Mouse (Mus musculus): ENCODE measurements around the gene Ncor1. TPM values are rescaled to one million over a fixed set of nuclear protein-coding genes. Genes with fewer than 3 reads are reported as not detected.
"Not testable (repeated sequence)": the region's sequence is repeated elsewhere in the genome, so short reads cannot be mapped to it uniquely, and the experiment has no call there.

Ncor1 gene
- polyA plus RNA-seq, 1 experiment, result 214 TPM

- DNase-seq, result no peak
- TF ChIP-seq CTCF (IDR thresholded peaks at IDR 0.05; ENCODE audit: borderline replicate concordance, control insufficient read depth, extremely low read depth, insufficient read depth, low read length, poor library complexity) (no peak), POLR2A (IDR thresholded peaks at IDR 0.05; ENCODE audit: control insufficient read depth, extremely low read depth, insufficient read depth, low read length, poor library complexity) (no peak)
- Histone ChIP-seq H3K4me1 (replicated peaks; ENCODE audit: control insufficient read depth, insufficient read depth, low read length) (0 out of 2 replicates have a peak, but pooled peaks cover 2% of the 10 kb centered on the region), H3K27me3 (ENCODE audit: control insufficient read depth, insufficient read depth, low read length) (no peaks in the 10 kb centered on the region), H3K36me3 (ENCODE audit: control insufficient read depth, insufficient read depth, low read length) (no peaks in the 10 kb centered on the region), H3K27ac (ENCODE audit: control insufficient read depth, insufficient read depth, low read length) (no peak overlapping the region), H3K4me3 (ENCODE audit: control insufficient read depth, insufficient read depth, low read length) (no peak overlapping the region)
- 24% methylated on average over 6 of the region's 6 CpGs for WGBS
These were observed 20.6 kb upstream of the Ncor1 start for GRCm38 (mm10) chr11:62478931-62479330.

GRCm38 (mm10) chr11:62476156-62476555 lies 17.8 kb upstream of the Ncor1 start:
- H3K36me3 ChIP-seq (ENCODE audit: control insufficient read depth, insufficient read depth, low read length), result no peaks in the 10 kb centered on the region
- WGBS, result 99% methylated on average over 4 of the region's 4 CpGs
- DNase-seq, result no peak

GRCm38 (mm10) chr11:62473516-62473915 lies 15.2 kb upstream of the Ncor1 start:
- no peak overlapping the region for H3K4me3 ChIP-seq (ENCODE audit: control insufficient read depth, insufficient read depth, low read length)
- H3K4me1 ChIP-seq (replicated peaks; ENCODE audit: control insufficient read depth, insufficient read depth, low read length), result no peaks in the 10 kb centered on the region
- no peaks in the 10 kb centered on the region for H3K36me3 ChIP-seq (ENCODE audit: control insufficient read depth, insufficient read depth, low read length)
- TF ChIP-seq CTCF (IDR thresholded peaks at IDR 0.05; ENCODE audit: borderline replicate concordance, control insufficient read depth, extremely low read depth, insufficient read depth, low read length, poor library complexity) (no peak), POLR2A (IDR thresholded peaks at IDR 0.05; ENCODE audit: control insufficient read depth, extremely low read depth, insufficient read depth, low read length, poor library complexity) (no peak)
- H3K27ac ChIP-seq (ENCODE audit: control insufficient read depth, insufficient read depth, low read length), result no peak overlapping the region
- DNase-seq, result no peak
- over 99% methylated on average over 5 of the region's 5 CpGs for WGBS
- H3K27me3 ChIP-seq (ENCODE audit: control insufficient read depth, insufficient read depth, low read length), result no peaks in the 10 kb centered on the region

More at GRCm38 (mm10) chr11:62476156-62476555, 17.8 kb upstream of the Ncor1 start:
- no peak overlapping the region for H3K4me3 ChIP-seq (ENCODE audit: control insufficient read depth, insufficient read depth, low read length)
- no peaks in the 10 kb centered on the region for H3K27me3 ChIP-seq (ENCODE audit: control insufficient read depth, insufficient read depth, low read length)
- no peak overlapping the region for H3K27ac ChIP-seq (ENCODE audit: control insufficient read depth, insufficient read depth, low read length)
- TF ChIP-seq POLR2A (IDR thresholded peaks at IDR 0.05; ENCODE audit: control insufficient read depth, extremely low read depth, insufficient read depth, low read length, poor library complexity), result no peak
- TF ChIP-seq CTCF (IDR thresholded peaks at IDR 0.05; ENCODE audit: borderline replicate concordance, control insufficient read depth, extremely low read depth, insufficient read depth, low read length, poor library complexity), result no peak
- 0 out of 2 replicates have a peak, but pooled peaks cover 2% of the 10 kb centered on the region for H3K4me1 ChIP-seq (replicated peaks; ENCODE audit: control insufficient read depth, insufficient read depth, low read length)

- peaks cover 3% of the 10 kb centered on the region for H3K4me1 ChIP-seq (replicated peaks; ENCODE audit: control insufficient read depth, insufficient read depth, low read length)
- no peak for DNase-seq
- TF ChIP-seq CTCF (IDR thresholded peaks at IDR 0.05; ENCODE audit: borderline replicate concordance, control insufficient read depth, extremely low read depth, insufficient read depth, low read length, poor library complexity) (no peak), POLR2A (IDR thresholded peaks at IDR 0.05; ENCODE audit: control insufficient read depth, extremely low read depth, insufficient read depth, low read length, poor library complexity) (no peak)
- WGBS, result 94% methylated on average over 6 of the region's 6 CpGs
- H3K27me3 ChIP-seq (ENCODE audit: control insufficient read depth, insufficient read depth, low read length), result no peaks in the 10 kb centered on the region
- no peaks in the 10 kb centered on the region for H3K36me3 ChIP-seq (ENCODE audit: control insufficient read depth, insufficient read depth, low read length)
- no peak overlapping the region for H3K27ac ChIP-seq (ENCODE audit: control insufficient read depth, insufficient read depth, low read length)
- H3K4me3 ChIP-seq (ENCODE audit: control insufficient read depth, insufficient read depth, low read length), result no peak overlapping the region
These were observed 12.1 kb upstream of the Ncor1 start for GRCm38 (mm10) chr11:62470451-62470850.

GRCm38 (mm10) chr11:62467289-62467688 lies 8.9 kb upstream of the Ncor1 start:
- not testable (repeated sequence) for DNase-seq; H3K4me3 ChIP-seq (ENCODE audit: control insufficient read depth, insufficient read depth, low read length); H3K36me3 ChIP-seq (ENCODE audit: control insufficient read depth, insufficient read depth, low read length); H3K27me3 ChIP-seq (ENCODE audit: control insufficient read depth, insufficient read depth, low read length); H3K4me1 ChIP-seq (replicated peaks; ENCODE audit: control insufficient read depth, insufficient read depth, low read length); H3K27ac ChIP-seq (ENCODE audit: control insufficient read depth, insufficient read depth, low read length)

- TF ChIP-seq POLR2A (IDR thresholded peaks at IDR 0.05; ENCODE audit: control insufficient read depth, extremely low read depth, insufficient read depth, low read length, poor library complexity) (no peak), CTCF (IDR thresholded peaks at IDR 0.05; ENCODE audit: borderline replicate concordance, control insufficient read depth, extremely low read depth, insufficient read depth, low read length, poor library complexity) (no peak)
- H3K4me3 ChIP-seq (ENCODE audit: control insufficient read depth, insufficient read depth, low read length), result no peak overlapping the region
- peak overlapping the region; percentile 51 for H3K27ac ChIP-seq (ENCODE audit: control insufficient read depth, insufficient read depth, low read length)
These were observed 8.2 kb upstream of the Ncor1 start for GRCm38 (mm10) chr11:62466546-62466945.

GRCm38 (mm10) chr11:62465849-62466248 lies 7.5 kb upstream of the Ncor1 start:
- TF ChIP-seq CTCF (IDR thresholded peaks at IDR 0.05; ENCODE audit: borderline replicate concordance, control insufficient read depth, extremely low read depth, insufficient read depth, low read length, poor library complexity) (no peak), POLR2A (IDR thresholded peaks at IDR 0.05; ENCODE audit: control insufficient read depth, extremely low read depth, insufficient read depth, low read length, poor library complexity) (no peak)
- Histone ChIP-seq H3K36me3 (ENCODE audit: control insufficient read depth, insufficient read depth, low read length) (no peaks in the 10 kb centered on the region), H3K4me3 (ENCODE audit: control insufficient read depth, insufficient read depth, low read length) (no peak overlapping the region), H3K27me3 (ENCODE audit: control insufficient read depth, insufficient read depth, low read length) (no peaks in the 10 kb centered on the region), H3K27ac (ENCODE audit: control insufficient read depth, insufficient read depth, low read length) (no peak overlapping the region), H3K4me1 (replicated peaks; ENCODE audit: control insufficient read depth, insufficient read depth, low read length) (peaks cover 3% of the 10 kb centered on the region)
- 98% methylated on average over 3 of the region's 3 CpGs for WGBS
- no peak for DNase-seq

More at GRCm38 (mm10) chr11:62466546-62466945, 8.2 kb upstream of the Ncor1 start:
- DNase-seq, result no peak
- no peaks in the 10 kb centered on the region for H3K36me3 ChIP-seq (ENCODE audit: control insufficient read depth, insufficient read depth, low read length)
- peaks cover 3% of the 10 kb centered on the region for H3K4me1 ChIP-seq (replicated peaks; ENCODE audit: control insufficient read depth, insufficient read depth, low read length)
- no peaks in the 10 kb centered on the region for H3K27me3 ChIP-seq (ENCODE audit: control insufficient read depth, insufficient read depth, low read length)
- WGBS, result 41% methylated on average over 3 of the region's 3 CpGs
